Mouse (Mus musculus) right cerebral cortex, adult 18-20 months (tissue): ENCODE measurements around the gene Col4a4.

Experiments
- DNase-seq: peaks from one replicate; pipeline ENCODE4 v3.0.0; 2022; ENCODE audit warnings: mixed read lengths

Gene Col4a4

DNA sequence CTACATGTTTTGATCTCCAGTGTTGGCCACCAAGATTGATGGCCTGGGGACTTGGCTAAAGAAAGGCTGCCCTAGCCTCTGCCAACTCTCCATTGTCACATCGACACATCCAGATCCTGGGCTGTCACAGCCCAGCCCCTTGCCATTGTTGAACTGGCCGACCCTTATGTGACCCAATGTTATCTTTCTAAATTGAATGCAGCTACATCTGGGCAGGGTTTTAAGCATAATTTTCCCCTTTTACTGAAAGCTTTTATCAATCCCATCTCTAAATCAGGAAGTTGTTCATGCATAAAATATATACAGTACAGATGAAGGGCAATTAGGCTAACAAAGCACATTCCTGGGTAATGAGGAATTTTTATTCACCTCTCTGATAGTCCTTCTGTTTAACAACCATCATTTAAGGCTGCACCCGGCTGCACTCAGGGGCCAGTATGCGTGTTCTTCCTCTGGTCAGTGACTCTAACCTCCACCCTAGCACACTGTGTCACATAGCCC is 112.1 kb downstream of the Col4a4 start:
- no peak for DNase-seq

GRCm38 (mm10) chr1:82473467-82473866 is 113.2 kb downstream of the Col4a4 start:
- DNase-seq: no peak

DNA sequence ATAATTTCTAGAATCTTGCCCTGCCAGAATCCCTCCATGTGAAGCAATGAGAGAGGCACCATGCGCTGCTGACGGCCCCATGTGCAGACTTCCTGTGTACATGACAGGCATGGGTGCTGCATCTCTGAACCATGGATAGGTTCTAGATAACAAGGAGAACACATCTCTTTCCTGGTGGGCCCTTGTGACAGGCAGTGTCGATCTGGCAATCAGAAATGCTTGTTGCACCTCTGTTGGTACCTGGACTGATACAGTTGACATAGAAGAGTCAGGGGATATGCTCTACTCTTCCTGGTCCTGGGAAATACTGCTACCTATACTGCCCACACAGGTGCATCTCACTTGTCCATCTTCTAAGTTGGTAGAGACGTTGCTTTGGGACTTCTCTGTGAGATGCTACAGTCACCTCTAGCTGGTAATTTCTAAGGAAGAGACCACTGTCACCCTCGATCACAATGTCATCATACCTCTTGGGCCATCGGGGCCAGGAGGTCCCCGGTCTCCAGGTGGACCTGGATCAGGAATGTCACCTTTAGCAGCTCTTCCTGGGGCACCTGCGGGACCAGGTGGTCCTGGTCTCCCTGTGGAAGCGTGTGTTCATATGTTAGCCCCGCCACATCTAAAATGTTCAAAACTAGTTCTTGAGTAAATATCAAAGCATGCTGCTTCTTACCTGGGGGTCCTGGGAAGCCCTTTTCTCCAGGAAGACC is 116.0 kb downstream of the Col4a4 start:
- DNase-seq: no peak

DNA sequence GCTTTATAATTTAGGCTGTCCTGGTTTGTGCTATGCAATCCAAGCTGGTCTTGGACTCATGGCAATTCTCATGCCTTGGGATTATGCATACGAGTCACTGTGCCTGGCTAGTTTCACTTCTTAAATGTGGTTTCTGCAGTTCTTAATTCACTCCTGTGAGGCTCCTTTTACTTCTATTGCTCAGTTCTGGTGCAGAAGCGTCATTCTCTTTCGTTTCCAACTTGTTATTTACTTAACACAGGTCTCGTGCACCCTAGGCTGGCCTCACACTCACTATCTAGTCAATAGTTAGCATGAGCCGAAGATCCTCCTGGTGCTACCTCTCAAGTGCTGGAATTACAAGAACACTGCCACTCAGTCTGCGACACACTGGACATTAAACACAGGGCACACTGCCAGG is 117.8 kb downstream of the Col4a4 start:
- no peak for DNase-seq

GRCm38 (mm10) chr1:82465321-82465853 is 121.3 kb downstream of the Col4a4 start:
- DNase-seq: no peak

- no peak for DNase-seq
Measured at GRCm38 (mm10) chr1:82461041-82461440, 125.6 kb downstream of the Col4a4 start.

DNA sequence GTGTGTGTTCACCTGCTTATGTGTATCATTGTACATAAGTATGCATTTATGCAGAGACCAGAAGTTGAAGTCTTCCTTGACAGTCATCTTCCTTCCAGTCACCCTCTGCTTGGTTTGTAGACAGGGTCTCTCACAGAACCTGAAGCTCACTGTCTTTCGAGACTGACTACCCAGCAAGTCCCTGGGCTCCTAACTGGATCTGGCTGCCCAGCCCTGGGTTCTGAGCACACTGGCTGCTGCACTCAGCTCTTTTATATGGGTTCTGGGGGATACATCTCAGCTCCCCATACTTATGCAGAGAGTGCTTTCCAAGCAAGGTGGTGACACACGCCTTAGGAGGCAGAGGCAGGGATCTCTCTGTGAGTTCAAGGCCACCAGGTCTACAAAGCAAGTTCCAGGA is 126.7 kb downstream of the Col4a4 start:
- DNase-seq: no peak

DNA sequence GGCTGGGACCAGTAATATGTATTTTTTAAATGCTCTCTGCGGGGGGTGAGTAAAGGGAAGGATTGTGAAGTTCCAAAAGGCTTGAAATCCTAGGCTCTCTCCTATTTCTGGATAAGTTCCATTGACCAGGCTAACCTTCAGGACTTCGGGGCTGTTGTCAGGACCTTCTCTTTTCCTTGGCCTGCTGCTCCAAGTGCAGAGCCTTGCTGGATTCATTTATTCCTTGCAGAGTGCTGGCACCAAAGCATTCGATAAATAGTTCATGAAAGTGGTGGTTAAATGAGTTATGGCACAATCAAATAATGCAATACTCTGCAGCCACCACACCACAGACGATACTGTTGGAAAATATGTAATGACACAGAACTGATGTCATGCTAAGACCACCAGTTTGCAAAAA is 127.3 kb downstream of the Col4a4 start:
- no peak for DNase-seq

GRCm38 (mm10) chr1:82454031-82454430 is 132.6 kb downstream of the Col4a4 start:
- DNase-seq: no peak

DNA sequence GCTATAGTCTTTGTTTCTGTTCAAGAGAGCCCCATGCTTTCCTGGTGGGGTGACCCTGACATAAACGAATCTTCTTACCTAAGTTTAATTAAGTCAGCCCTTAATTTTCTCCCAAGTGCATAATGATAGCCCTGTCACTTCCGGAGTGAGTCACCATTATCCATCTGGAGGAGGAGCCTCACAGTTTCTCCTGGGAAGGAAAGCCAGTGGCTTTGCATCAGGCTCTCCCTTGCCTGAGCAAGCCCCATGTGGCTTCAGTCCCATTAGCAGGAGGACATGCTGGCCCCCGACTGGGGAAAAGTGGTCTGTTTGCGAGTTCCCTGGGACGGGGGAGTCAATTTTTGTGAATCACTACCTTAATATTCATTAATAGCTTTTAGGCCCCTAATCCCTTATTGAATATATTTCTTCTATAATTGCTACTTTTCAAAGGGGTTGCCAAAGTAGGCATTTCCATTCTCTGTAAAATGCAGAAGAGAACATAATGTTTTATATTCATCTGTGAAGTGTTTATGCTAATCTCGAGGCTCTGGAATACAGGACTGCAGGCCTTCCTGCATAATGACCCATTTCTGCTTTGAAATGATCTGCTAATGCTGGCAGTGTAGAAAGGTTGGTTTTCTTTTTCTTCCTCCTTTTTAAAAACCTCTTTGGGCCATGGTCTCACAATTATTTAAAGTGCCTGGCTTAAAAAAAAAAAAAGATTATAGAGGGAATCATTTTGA is 134.6 kb downstream of the Col4a4 start:
- DNase-seq: no peak

- no peak for DNase-seq
Measured at GRCm38 (mm10) chr1:82449851-82450250, 136.8 kb downstream of the Col4a4 start.

DNA sequence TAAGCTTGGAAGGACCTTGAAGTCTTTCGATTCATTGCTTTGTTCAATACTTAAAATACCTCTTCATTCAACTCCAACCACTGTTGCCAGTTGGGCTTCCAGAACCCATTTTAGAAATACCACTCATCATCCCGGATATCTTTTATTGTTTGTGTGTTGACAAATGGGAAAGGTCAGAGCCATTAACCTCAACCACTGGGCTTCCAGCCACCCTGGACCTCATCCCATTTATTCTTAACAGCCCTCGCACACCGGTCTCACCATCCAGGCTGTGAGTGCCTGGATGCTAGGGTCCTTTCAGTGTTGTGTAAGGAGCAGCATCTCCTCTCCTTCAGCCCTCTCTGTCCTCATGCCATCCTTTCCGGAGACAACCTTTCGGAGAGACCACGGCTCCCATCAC is 140.6 kb downstream of the Col4a4 start:
- DNase-seq: no peak

DNA sequence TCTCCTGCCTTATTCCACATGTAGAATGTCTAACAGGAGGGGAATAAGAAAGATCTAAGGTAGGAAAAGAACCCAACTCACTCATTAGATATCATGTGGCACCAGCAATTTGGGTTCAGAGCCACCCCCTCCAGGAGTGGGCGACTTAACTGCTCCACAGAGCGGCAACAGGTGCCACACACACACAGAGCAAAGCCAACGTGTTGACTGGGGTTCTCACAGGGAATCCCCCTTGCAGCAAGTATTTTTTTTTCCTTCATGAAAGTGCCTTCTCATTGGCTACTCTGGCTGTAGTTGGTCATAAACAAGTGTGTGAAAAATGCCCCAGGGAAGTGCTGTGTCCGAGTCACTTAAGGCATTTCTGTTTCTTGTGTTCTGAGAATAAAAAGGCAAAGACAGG is 143.1 kb downstream of the Col4a4 start:
- no peak for DNase-seq

- DNase-seq: no peak
Measured at GRCm38 (mm10) chr1:82440123-82440522, 146.5 kb downstream of the Col4a4 start.

DNA sequence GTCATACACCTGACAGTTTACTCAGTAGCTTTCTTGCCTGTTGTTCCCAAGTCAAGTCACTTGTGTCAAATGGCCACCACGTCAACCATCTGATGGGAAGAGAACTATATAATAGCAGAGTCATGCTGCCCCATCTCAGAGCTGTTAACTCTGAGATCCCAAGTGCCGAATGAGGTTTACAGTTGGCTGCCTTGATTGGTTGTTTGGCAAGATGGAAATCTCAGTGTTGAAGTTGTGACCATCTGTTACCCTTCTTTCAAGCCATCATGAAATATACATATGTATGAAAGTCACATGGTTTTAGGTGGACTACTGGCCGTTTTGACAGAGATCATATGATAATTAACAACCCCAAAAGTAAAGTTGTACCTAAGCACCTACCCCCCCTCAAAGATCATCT is 149.4 kb downstream of the Col4a4 start:
- DNase-seq: no peak

DNA sequence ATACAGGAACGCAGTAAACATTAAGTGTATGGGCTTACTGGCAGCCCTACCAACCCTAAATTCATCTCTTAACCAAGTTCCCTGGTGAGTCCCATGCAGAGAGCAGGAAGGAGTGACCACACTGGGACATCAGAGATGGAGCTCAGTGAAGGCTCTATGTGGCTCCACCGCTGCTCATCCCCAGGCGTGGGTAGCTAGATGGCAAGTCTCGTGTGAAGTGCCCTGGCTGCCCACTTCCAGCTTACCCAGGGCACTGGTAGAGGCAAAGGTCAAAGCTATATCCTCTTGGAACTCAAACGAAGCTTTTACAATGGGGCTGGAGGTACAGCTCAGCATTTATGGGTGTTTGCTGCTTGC is 153.0 kb downstream of the Col4a4 start:
- DNase-seq: no peak

DNA sequence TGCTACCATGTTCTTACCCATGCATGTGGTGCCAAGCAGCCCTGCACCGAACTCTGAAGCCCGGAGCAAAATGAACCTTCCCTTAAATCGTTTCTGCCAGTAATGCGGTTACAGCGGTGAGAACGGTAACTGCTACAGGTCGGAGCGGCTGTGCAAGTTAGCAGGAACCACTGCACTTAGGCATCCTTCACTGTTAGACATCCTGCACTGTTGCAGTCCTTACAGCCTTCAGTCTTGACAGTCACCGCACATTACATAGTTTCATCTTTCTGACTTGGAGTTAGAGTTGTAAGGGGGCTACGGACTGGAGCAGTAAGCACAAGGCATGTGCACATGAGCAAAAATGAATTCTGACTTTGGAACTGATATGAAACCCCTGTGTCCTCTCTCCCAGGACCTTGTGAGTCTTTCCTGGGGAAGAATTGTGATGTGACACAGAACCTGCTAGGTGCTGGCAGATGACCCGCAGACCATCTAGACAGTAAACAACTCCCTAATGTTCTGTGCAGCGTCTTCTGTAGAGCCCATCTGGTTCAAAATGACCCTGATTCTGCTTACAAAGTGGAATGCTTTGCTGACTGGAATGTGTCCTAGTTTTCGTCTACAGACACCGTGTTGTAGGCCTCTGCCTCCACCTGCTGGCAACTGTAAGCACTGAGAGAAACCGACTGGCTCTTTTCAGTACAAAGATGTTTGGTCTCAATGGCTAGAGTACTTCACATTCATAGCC is 153.6 kb downstream of the Col4a4 start:
- DNase-seq: peak; percentile 71

GRCm38 (mm10) chr1:82429061-82429460 is 157.6 kb downstream of the Col4a4 start:
- no peak for DNase-seq

- no peak for DNase-seq
Measured at GRCm38 (mm10) chr1:82427729-82428128, 158.9 kb downstream of the Col4a4 start.

- DNase-seq: no peak
Measured at GRCm38 (mm10) chr1:82415641-82416040, 171.0 kb downstream of the Col4a4 start.

DNA sequence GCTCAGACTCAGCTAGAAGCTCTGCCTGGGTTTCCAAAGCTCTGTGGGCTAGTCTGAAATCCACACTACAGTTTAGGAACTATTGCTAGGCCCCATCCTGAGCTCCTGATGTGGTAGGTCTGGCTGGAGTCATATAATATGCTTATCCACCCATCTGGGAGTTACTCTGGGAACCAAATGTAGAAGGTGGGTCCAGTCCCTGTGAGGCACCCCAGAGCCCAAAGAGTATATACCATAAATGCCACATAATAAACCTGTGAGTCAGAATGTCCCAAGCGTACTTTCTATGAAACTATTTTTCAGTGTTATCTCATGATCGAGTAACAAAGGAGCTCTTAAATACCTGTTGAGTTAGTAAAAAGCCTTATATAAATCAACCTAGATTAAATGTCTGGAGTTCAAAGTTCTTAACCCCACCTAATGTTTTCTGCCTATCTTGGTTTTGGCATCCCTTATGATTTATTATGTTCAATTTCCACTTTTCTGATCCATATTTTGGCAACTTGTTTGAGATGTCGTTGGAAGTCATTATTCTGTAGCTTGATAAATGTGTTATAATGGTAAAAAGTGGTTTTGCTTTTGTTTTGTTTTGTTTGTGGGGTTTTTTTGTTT is 172.1 kb downstream of the Col4a4 start:
- DNase-seq: no peak

- DNase-seq: no peak
Measured at GRCm38 (mm10) chr1:82412085-82412484, 174.6 kb downstream of the Col4a4 start.

- DNase-seq: no peak
Measured at GRCm38 (mm10) chr1:82411521-82411920, 175.1 kb downstream of the Col4a4 start.
